Mouse (Mus musculus) heart, embryonic 11.5 days (tissue): Measurements from ENCODE around the gene Orm3. TPM values are rescaled to one million over a fixed set of nuclear protein-coding genes. Genes with fewer than 3 reads are reported as not detected.

Source experiments
- ATAC-seq: fragments of 200-750 bp; cut with Nextera tagmentation; replicated peaks from 2 replicates; pipeline ENCODE4 v1.8.0; 2017; ENCODE audit warnings: moderate library complexity; ENCODE audit not compliant: insufficient number of reproducible peaks, low FRiP score, low TSS enrichment
- H3K27ac ChIP-seq: fragments of 300-500 bp; sonication (generic); 2 replicates; pipeline ENCODE4 v1.5.1; 2014; ENCODE audit warnings: mild to moderate bottlenecking, low read depth, low read length
- H3K27me3 ChIP-seq: fragments of 300-500 bp; sonication (generic); 2 replicates; pipeline ENCODE4 v1.6.1; 2014; ENCODE audit warnings: mild to moderate bottlenecking, low read length, mixed read lengths; ENCODE audit not compliant: control insufficient read depth, insufficient read depth
- H3K36me3 ChIP-seq: fragments of 300-500 bp; sonication (generic); 2 replicates; pipeline ENCODE4 v1.6.1; 2014; ENCODE audit warnings: mild to moderate bottlenecking, low read length, moderate library complexity, mixed read lengths; ENCODE audit not compliant: control insufficient read depth, insufficient read depth
- H3K4me1 ChIP-seq: fragments of 300-500 bp; sonication (generic); 2 replicates; pipeline ENCODE4 v1.6.1; 2014; ENCODE audit warnings: low read length; ENCODE audit not compliant: control insufficient read depth, insufficient read depth
- H3K4me2 ChIP-seq: fragments of 300-500 bp; sonication (generic); 2 replicates; pipeline ENCODE4 v1.6.1; 2014; ENCODE audit warnings: mild to moderate bottlenecking, moderate library complexity
- H3K4me3 ChIP-seq: fragments of 300-500 bp; sonication (generic); 2 replicates; pipeline ENCODE4 v1.5.1; 2014; ENCODE audit warnings: low read depth, low read length
- H3K9ac ChIP-seq: fragments of 300-500 bp; sonication (generic); 2 replicates; pipeline ENCODE4 v1.6.1; 2014; ENCODE audit warnings: mild to moderate bottlenecking, low read depth, low read length, moderate library complexity
- H3K9me3 ChIP-seq: fragments of 300-500 bp; sonication (generic); replicated peaks from 2 replicates; pipeline ENCODE4 v1.6.1; 2016; ENCODE audit warnings: low read length; ENCODE audit not compliant: control insufficient read depth
- WGBS: fragments of 180-500 bp; shearing (Covaris S2); extraction: QIAGEN DNeasy Blood & Tissue Kit; methylation state at CpG from one replicate; pipeline ENCODE4 v1.1.7; 2014; ENCODE audit not compliant: insufficient replicate concordance; 5-methylcytosine and 5-hydroxymethylcytosine counted together
- polyA plus RNA-seq: library from polyadenylated mRNA; unstranded; fragments of >200 nt; fragmentation: Nextera tagmentation; extraction: Ambion mirVana; gene quantifications from 2 replicates; pipeline ENCODE4 v1.2.1, GENCODE M21; 2014

Orm3 gene
- polyA plus RNA-seq, 1 experiment from 2014 or later = not detected

- H3K9ac ChIP-seq = peak overlapping the region; percentile 67
- no peaks in the 10 kb centered on the region; the same call in none of the 2 replicates for H3K27me3 ChIP-seq
- H3K4me1 ChIP-seq = peaks cover 41% of the 10 kb centered on the region
- peak overlapping the region; percentile 83 for H3K27ac ChIP-seq
- ATAC-seq = no peak
- no peaks in the 10 kb centered on the region for H3K9me3 ChIP-seq
- no peaks in the 10 kb centered on the region for H3K36me3 ChIP-seq
- H3K4me2 ChIP-seq = peak overlapping the region; percentile 59
- WGBS = 35% methylated on average over 6 of the region's 6 CpGs
- peak overlapping the region; percentile 35 for H3K4me3 ChIP-seq
Measured at GRCm38 (mm10) chr4:63402558-63402957, 46.6 kb downstream of the Orm3 start.

DNA sequence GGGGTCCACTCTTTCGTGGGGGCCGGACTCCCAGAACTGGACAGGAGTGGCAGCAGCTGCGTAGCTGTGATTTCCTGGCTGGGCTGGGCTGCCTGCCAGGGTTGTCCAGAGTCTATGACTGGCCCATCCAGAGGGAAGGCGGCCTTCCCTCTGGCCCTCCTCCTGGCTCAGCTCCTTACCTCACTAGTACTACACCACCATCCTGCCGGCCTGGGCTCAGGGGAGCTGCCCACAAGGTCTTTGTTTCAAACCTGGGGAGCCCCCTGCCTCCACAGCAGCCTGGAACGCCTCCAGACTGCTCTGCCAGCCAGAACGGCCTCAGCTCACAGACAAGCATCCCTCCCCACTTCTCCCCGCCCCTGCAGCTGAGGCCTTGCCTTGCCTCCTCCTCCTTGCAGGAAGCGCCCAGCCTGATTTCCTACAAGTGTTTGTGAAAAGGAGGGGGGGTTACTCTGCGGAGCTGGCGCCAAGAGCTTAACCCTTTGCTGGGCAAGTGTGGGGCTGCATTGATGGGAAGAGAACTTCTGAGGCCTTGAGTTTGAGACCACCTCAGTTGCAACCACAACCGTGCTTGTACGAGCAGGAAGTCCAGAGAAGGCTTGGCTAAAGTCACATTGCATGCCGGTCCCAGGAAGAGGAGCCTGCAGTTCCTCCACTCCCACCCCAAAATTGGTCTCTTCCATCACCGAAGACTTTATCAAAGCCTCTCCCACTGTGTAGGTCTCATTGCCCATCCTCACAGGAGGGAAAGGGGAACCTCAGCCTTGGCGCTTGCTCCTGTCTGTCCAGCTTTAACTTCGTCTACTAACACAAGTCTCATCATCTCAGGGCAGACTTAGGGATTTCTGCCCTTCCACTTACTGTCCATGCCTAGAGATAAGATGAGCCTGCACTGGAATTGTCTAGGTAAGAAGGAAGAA, 47.3 kb downstream of the Orm3 start, which contains the start of gene Akna:
Akna (minus strand) TSS at position 315 of the 920 bp plus-strand sequence.
- H3K9me3 ChIP-seq = no peaks in the 10 kb centered on the region
- WGBS = 13% methylated on average over 17 of the region's 17 CpGs
- no peaks in the 10 kb centered on the region for H3K36me3 ChIP-seq
- peak within 1 kb of the TSS; percentile 35 for H3K4me3 ChIP-seq
- no peaks in the 10 kb centered on the region; the same call in none of the 2 replicates for H3K27me3 ChIP-seq
- peak within 1 kb of the TSS; percentile 59 for H3K4me2 ChIP-seq
- peak within 1 kb of the TSS; percentile 83 for H3K27ac ChIP-seq
- peaks cover 41% of the 10 kb centered on the region for H3K4me1 ChIP-seq
- peak; percentile 81 for ATAC-seq
- peak within 1 kb of the TSS; percentile 67 for H3K9ac ChIP-seq

- Histone ChIP-seq H3K9ac (no peak overlapping the region), H3K27ac (peak overlapping the region; percentile 15; the same call in 1 of the 2 replicates), H3K4me1 (peaks cover 40% of the 10 kb centered on the region), H3K9me3 (no peaks in the 10 kb centered on the region), H3K27me3 (no peaks in the 10 kb centered on the region; the same call in none of the 2 replicates), H3K4me3 (no peak overlapping the region), H3K4me2 (peak overlapping the region; percentile 14; the same call in 1 of the 2 replicates), H3K36me3 (no peaks in the 10 kb centered on the region)
- WGBS = 50% methylated on average over 7 of the region's 7 CpGs
- no peak for ATAC-seq
Measured at GRCm38 (mm10) chr4:63404205-63404604, 48.2 kb downstream of the Orm3 start.

- H3K4me1 ChIP-seq = peaks cover 37% of the 10 kb centered on the region
- H3K9ac ChIP-seq = no peak overlapping the region
- no peak for ATAC-seq
Measured at GRCm38 (mm10) chr4:63405051-63405450, 49.1 kb downstream of the Orm3 start.

GRCm38 (mm10) chr4:63405683-63406082, 49.7 kb downstream of the Orm3 start:
- Histone ChIP-seq H3K36me3 (no peaks in the 10 kb centered on the region), H3K9ac (no peak overlapping the region), H3K4me2 (no peak overlapping the region), H3K27ac (no peak overlapping the region), H3K4me3 (no peak overlapping the region), H3K9me3 (no peaks in the 10 kb centered on the region), H3K4me1 (peaks cover 40% of the 10 kb centered on the region), H3K27me3 (no peaks in the 10 kb centered on the region; the same call in none of the 2 replicates)
- WGBS = 58% methylated on average over 4 of the region's 4 CpGs
- no peak for ATAC-seq

More at GRCm38 (mm10) chr4:63405051-63405450, 49.1 kb downstream of the Orm3 start:
- WGBS = 6% methylated on average over 7 of the region's 7 CpGs
- Histone ChIP-seq H3K36me3 (no peaks in the 10 kb centered on the region), H3K9me3 (no peaks in the 10 kb centered on the region), H3K4me2 (no peak overlapping the region; the same call in 1 of the 2 replicates), H3K27me3 (no peaks in the 10 kb centered on the region; the same call in none of the 2 replicates), H3K4me3 (no peak overlapping the region), H3K27ac (no peak overlapping the region)

- 57% methylated on average over 7 of the region's 7 CpGs for WGBS
- no peaks in the 10 kb centered on the region for H3K36me3 ChIP-seq
- H3K9ac ChIP-seq = no peak overlapping the region
- no peak for ATAC-seq
- no peak overlapping the region for H3K4me3 ChIP-seq
- H3K27me3 ChIP-seq = no peaks in the 10 kb centered on the region; the same call in 1 of the 2 replicates
- peaks cover 31% of the 10 kb centered on the region for H3K4me1 ChIP-seq
- H3K4me2 ChIP-seq = no peak overlapping the region
- H3K9me3 ChIP-seq = no peaks in the 10 kb centered on the region
- H3K27ac ChIP-seq = no peak overlapping the region
Measured at GRCm38 (mm10) chr4:63408247-63408646, 52.3 kb downstream of the Orm3 start.

DNA sequence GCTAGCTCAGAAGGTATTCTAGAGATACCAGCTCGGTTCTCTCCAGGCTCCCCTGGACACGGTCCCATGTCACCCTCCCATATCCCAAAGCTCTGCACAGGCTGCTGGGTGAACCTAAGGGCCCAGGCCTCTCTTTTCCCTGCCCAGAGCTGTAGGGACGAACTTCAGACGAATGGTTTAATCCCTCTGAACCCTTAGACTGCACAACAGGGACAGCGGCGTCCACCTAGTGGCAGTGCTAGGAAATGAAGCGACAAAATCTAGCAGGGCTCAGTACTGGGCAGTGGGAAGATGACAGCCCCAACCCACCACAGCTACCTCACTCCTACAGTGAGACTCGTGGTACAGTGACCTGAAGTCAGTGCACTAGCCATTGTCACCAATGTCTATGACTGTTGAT, 52.7 kb downstream of the Orm3 start:
- no peaks in the 10 kb centered on the region for H3K36me3 ChIP-seq
- H3K27ac ChIP-seq = no peak overlapping the region
- WGBS = 5% methylated on average over 8 of the region's 8 CpGs
- no peak overlapping the region for H3K9ac ChIP-seq
- H3K4me3 ChIP-seq = no peak overlapping the region
- H3K27me3 ChIP-seq = no peaks in the 10 kb centered on the region; the same call in 1 of the 2 replicates
- no peak overlapping the region for H3K4me2 ChIP-seq
- H3K4me1 ChIP-seq = peaks cover 27% of the 10 kb centered on the region
- peak; percentile 52; the same call in 1 of the 2 replicates for ATAC-seq
- H3K9me3 ChIP-seq = no peaks in the 10 kb centered on the region
